24 mouse cellular contexts compared by ENCODE assay signal in genomic region chr7:119160015-119160414, GRCm38 (mm10). TPM values are rescaled to one million over a fixed set of nuclear protein-coding genes. Genes with fewer than 3 reads are reported as not detected.
A peak's percentile ranks its signal among the peaks of the same experiment; 100 is the strongest.
DNase-seq lines count a peak whose midpoint lies in the region; ATAC-seq and TF ChIP-seq lines count a peak whose summit lies in the region.
"Had no signal": no experiment of that assay in that cellular context is flagged by ENCODE, and none has a peak within 500 bp of the region (broad histone marks: within the 10 kb centered on the region; RNA-seq: fewer than 3 reads in every experiment).

No protein-coding gene starts in this region.

- H3K4me3 ChIP-seq in hindbrain, embryonic 11.5 days (ENCODE audit: low read depth, low read length) = no peak overlapping the region
- H3K4me3 ChIP-seq in hindbrain, embryonic 14.5 days (replicated peaks; ENCODE audit: low read length) = no peak overlapping the region
- no peak overlapping the region for H3K4me3 ChIP-seq in midbrain, embryonic 12.5 days
- H3K4me3 ChIP-seq in midbrain, postnatal 0 days (ENCODE audit: low read depth, low read length) = no peak overlapping the region
- no peak overlapping the region for H3K4me3 ChIP-seq in midbrain, embryonic 14.5 days (replicated peaks; ENCODE audit: low read depth, low read length)
- H3K4me3 ChIP-seq: embryonic facial prominence, embryonic 12.5 days; forebrain, embryonic 15.5 days; heart, embryonic 10.5 days had no signal

- no peaks in the 10 kb centered on the region for H3K27me3 ChIP-seq in hindbrain, embryonic 11.5 days (ENCODE audit: control insufficient read depth, insufficient read depth, low read length)
- H3K27me3 ChIP-seq in hindbrain, embryonic 14.5 days (ENCODE audit: control insufficient read depth, insufficient read depth, low read length) = no peaks in the 10 kb centered on the region
- no peaks in the 10 kb centered on the region for H3K27me3 ChIP-seq in midbrain, embryonic 12.5 days
- no peaks in the 10 kb centered on the region for H3K27me3 ChIP-seq in midbrain, postnatal 0 days (ENCODE audit: insufficient read depth, low read length)
- no peaks in the 10 kb centered on the region for H3K27me3 ChIP-seq in midbrain, embryonic 14.5 days (ENCODE audit: control insufficient read depth, insufficient read depth, low read length)
- H3K27me3 ChIP-seq: embryonic facial prominence, embryonic 12.5 days; forebrain, embryonic 15.5 days had no signal

- H3K27ac ChIP-seq in hindbrain, embryonic 11.5 days (ENCODE audit: low read depth, low read length) = no peak overlapping the region
- H3K27ac ChIP-seq in hindbrain, embryonic 14.5 days = no peak overlapping the region
- no peak overlapping the region for H3K27ac ChIP-seq in midbrain, embryonic 12.5 days (replicated peaks)
- H3K27ac ChIP-seq in midbrain, postnatal 0 days (ENCODE audit: low read depth, low read length) = no peak overlapping the region
- no peak overlapping the region for H3K27ac ChIP-seq in midbrain, embryonic 14.5 days (replicated peaks; ENCODE audit: low read depth, low read length)
- H3K27ac ChIP-seq: embryonic facial prominence, embryonic 12.5 days; forebrain, embryonic 15.5 days; heart, embryonic 10.5 days had no signal

- H3K9me3 ChIP-seq in hindbrain, embryonic 11.5 days (ENCODE audit: control insufficient read depth, low read length) = no peaks in the 10 kb centered on the region
- H3K9me3 ChIP-seq in hindbrain, embryonic 14.5 days (ENCODE audit: control insufficient read depth, low read length) = no peaks in the 10 kb centered on the region
- H3K9me3 ChIP-seq in midbrain, embryonic 12.5 days = no peaks in the 10 kb centered on the region
- no peaks in the 10 kb centered on the region for H3K9me3 ChIP-seq in midbrain, postnatal 0 days (ENCODE audit: low read length)
- no peaks in the 10 kb centered on the region for H3K9me3 ChIP-seq in midbrain, embryonic 14.5 days (ENCODE audit: control insufficient read depth, low read length)
- H3K9me3 ChIP-seq: embryonic facial prominence, embryonic 12.5 days; forebrain, embryonic 15.5 days; heart, embryonic 10.5 days had no signal

- DNase-seq in embryo, embryonic 10.5 days (ENCODE audit: low spot score) = peak; percentile 19
- no peak for DNase-seq in embryo, embryonic 9.5 days (ENCODE audit: extremely low spot score)
- peak; percentile 26 for DNase-seq in hindbrain, embryonic 11.5 days (ENCODE audit: low spot score)
- no peak for DNase-seq in hindbrain, embryonic 14.5 days (ENCODE audit: low spot score)
- no peak for DNase-seq in midbrain, postnatal 0 days (ENCODE audit: low spot score)
- peak; percentile 31 for DNase-seq in midbrain, embryonic 14.5 days
- DNase-seq: adrenal gland, postnatal 14 days; cerebellum, adult 11-12 months; cerebellum, adult 9-10 months; cerebellum, postnatal 25 days; gastrocnemius, postnatal 36 days; heart, adult 18-20 months; heart, postnatal 10 days had no signal

- H3K36me3 ChIP-seq in hindbrain, embryonic 11.5 days (ENCODE audit: control insufficient read depth, insufficient read depth, low read length) = no peaks in the 10 kb centered on the region
- H3K36me3 ChIP-seq in hindbrain, embryonic 14.5 days (replicated peaks; ENCODE audit: control insufficient read depth, insufficient read depth) = no peaks in the 10 kb centered on the region
- no peaks in the 10 kb centered on the region for H3K36me3 ChIP-seq in midbrain, embryonic 12.5 days
- no peaks in the 10 kb centered on the region for H3K36me3 ChIP-seq in midbrain, postnatal 0 days (ENCODE audit: insufficient read depth, low read length)
- H3K36me3 ChIP-seq in midbrain, embryonic 14.5 days (ENCODE audit: control insufficient read depth, insufficient read depth, low read length) = no peaks in the 10 kb centered on the region
- H3K36me3 ChIP-seq: embryonic facial prominence, embryonic 12.5 days; forebrain, embryonic 15.5 days; heart, embryonic 10.5 days had no signal

- no peaks in the 10 kb centered on the region for H3K4me1 ChIP-seq in hindbrain, embryonic 11.5 days (replicated peaks; ENCODE audit: control insufficient read depth, insufficient read depth, low read length)
- peaks cover 3% of the 10 kb centered on the region; the same call in 1 of the 2 replicates for H3K4me1 ChIP-seq in hindbrain, embryonic 14.5 days (replicated peaks; ENCODE audit: control insufficient read depth, insufficient read depth, low read length)
- no peaks in the 10 kb centered on the region for H3K4me1 ChIP-seq in midbrain, embryonic 12.5 days
- H3K4me1 ChIP-seq in midbrain, postnatal 0 days (ENCODE audit: insufficient read depth, low read length) = no peaks in the 10 kb centered on the region
- H3K4me1 ChIP-seq in midbrain, embryonic 14.5 days (ENCODE audit: control insufficient read depth, insufficient read depth, low read length) = no peaks in the 10 kb centered on the region
- H3K4me1 ChIP-seq: embryonic facial prominence, embryonic 12.5 days; forebrain, embryonic 15.5 days; heart, embryonic 10.5 days had no signal

- TF ChIP-seq CTCF in midbrain, postnatal 0 days (IDR thresholded peaks at IDR 0.05) = no peak

- WGBS in hindbrain, embryonic 11.5 days = 65% methylated on average over 3 of the region's 3 CpGs
- WGBS in hindbrain, embryonic 14.5 days = 25% methylated on average over 3 of the region's 3 CpGs
- 53% methylated on average over 3 of the region's 3 CpGs for WGBS in midbrain, embryonic 12.5 days
- 52% methylated on average over 3 of the region's 3 CpGs for WGBS in midbrain, postnatal 0 days
- WGBS in midbrain, embryonic 14.5 days = 26% methylated on average over 3 of the region's 3 CpGs

- H3K9ac ChIP-seq in hindbrain, embryonic 11.5 days (ENCODE audit: low read depth, low read length) = no peak overlapping the region
- no peak overlapping the region for H3K9ac ChIP-seq in hindbrain, embryonic 14.5 days
- H3K9ac ChIP-seq in midbrain, embryonic 12.5 days (replicated peaks) = no peak overlapping the region
- H3K9ac ChIP-seq in midbrain, postnatal 0 days (replicated peaks; ENCODE audit: low read length, poor library complexity, severe bottlenecking) = no peak overlapping the region
- no peak overlapping the region for H3K9ac ChIP-seq in midbrain, embryonic 14.5 days (replicated peaks; ENCODE audit: low read length)
- H3K9ac ChIP-seq: embryonic facial prominence, embryonic 12.5 days; forebrain, embryonic 15.5 days had no signal

- no peak overlapping the region for H3K4me2 ChIP-seq in hindbrain, embryonic 11.5 days (replicated peaks; ENCODE audit: low read depth, low read length)
- H3K4me2 ChIP-seq in hindbrain, embryonic 14.5 days (replicated peaks) = no peak overlapping the region
- no peak overlapping the region for H3K4me2 ChIP-seq in midbrain, embryonic 12.5 days (replicated peaks)
- H3K4me2 ChIP-seq in midbrain, postnatal 0 days (ENCODE audit: low read depth, low read length, poor library complexity, severe bottlenecking) = no peak overlapping the region
- no peak overlapping the region for H3K4me2 ChIP-seq in midbrain, embryonic 14.5 days (ENCODE audit: low read length)
- H3K4me2 ChIP-seq: embryonic facial prominence, embryonic 12.5 days; forebrain, embryonic 15.5 days had no signal

- ATAC-seq in hindbrain, embryonic 11.5 days (ENCODE audit: low FRiP score) = peak; percentile 72
- no peak for ATAC-seq in hindbrain, embryonic 14.5 days (ENCODE audit: low FRiP score)
- ATAC-seq in midbrain, embryonic 12.5 days (ENCODE audit: low FRiP score, low read depth) = peak; percentile 47; the same call in 1 of the 2 replicates
- no peak for ATAC-seq in midbrain, postnatal 0 days (ENCODE audit: low FRiP score)
- no peak for ATAC-seq in midbrain, embryonic 14.5 days (ENCODE audit: low FRiP score, low TSS enrichment)
- ATAC-seq: activated CD4-positive, CD25-positive, alpha-beta regulatory T cell, adult 4 months; forebrain, embryonic 15.5 days; Patski had no signal

RNA-seq across cellular contexts. Expression of gene Gpr139, which starts 24.4 kb away (rescaled TPM):
- 2.2 and 2.4 TPM in 2 replicates for polyA plus RNA-seq in hindbrain, embryonic 11.5 days (2014; fragmentation: Nextera tagmentation; extraction: Ambion mirVana)
- 14.7 and 17.8 TPM in 2 replicates for polyA plus RNA-seq in hindbrain, embryonic 14.5 days (2014; fragmentation: Nextera tagmentation; extraction: Ambion mirVana)
- polyA plus RNA-seq in midbrain, embryonic 12.5 days (2016; fragmentation: Nextera tagmentation; extraction: Ambion mirVana) = 3.8 and 4.0 TPM in 2 replicates
- total RNA-seq in midbrain, postnatal 0 days (2014; rRNA removed) = 16.6 and 20.0 TPM in 2 replicates
- polyA plus RNA-seq in midbrain, postnatal 0 days (2015; fragmentation: Nextera tagmentation; extraction: Ambion mirVana) = 10.8 and 11.0 TPM in 2 replicates
- polyA plus RNA-seq in midbrain, embryonic 14.5 days (2014; fragmentation: Nextera tagmentation; extraction: Ambion mirVana) = 15.0 and 15.5 TPM in 2 replicates
- total RNA-seq: adrenal gland, adult 18-20 months; adrenal gland, postnatal 14 days; CH12.LX; gastrocnemius, adult 8-10 months; gastrocnemius, postnatal 36 days; heart, adult 18-20 months; heart, postnatal 10 days; hematopoietic stem cell, adult 5-6 weeks had no signal
- polyA plus RNA-seq: activated CD4-positive, CD25-positive, alpha-beta regulatory T cell, adult 4 months; C2C12; heart, embryonic 10.5 days; Patski had no signal

Comparison
In these comparisons a context has a peak if more than half of its experiments do, and no peak if none do; other contexts are left out.
1. DNase-seq: peak in embryo, embryonic 10.5 days (single experiment), hindbrain, embryonic 11.5 days (single experiment) and midbrain, embryonic 14.5 days (single experiment); none in embryo, embryonic 9.5 days (single experiment), hindbrain, embryonic 14.5 days (single experiment) and midbrain, postnatal 0 days (single experiment).
2. ATAC-seq: peak in hindbrain, embryonic 11.5 days (single experiment) and midbrain, embryonic 12.5 days (single experiment); none in hindbrain, embryonic 14.5 days (single experiment), midbrain, postnatal 0 days (single experiment) and midbrain, embryonic 14.5 days (single experiment).